Mouse (Mus musculus) left cerebral cortex, adult 2 months (tissue): Measurements from ENCODE around the gene Rab11b. TPM values are rescaled to one million over a fixed set of nuclear protein-coding genes. Genes with fewer than 3 reads are reported as not detected.

Experiments
- DNase-seq, 2 experiments: peaks; one replicate each; pipeline ENCODE4 v3.0.0; 2021 to 2022; ENCODE audit warnings: low spot score in 2 of 2, mixed read lengths in 1 of 2; ENCODE audit errors: extremely low spot score in 1 of 2
- H3K27ac ChIP-seq: fragments of 200-600 bp; 2 replicates; pipeline ENCODE4 v1.8.1; 2022
- H3K4me3 ChIP-seq: fragments of 200-600 bp; 2 replicates; pipeline ENCODE4 v1.8.1; 2022
- CTCF ChIP-seq: fragments of 200-600 bp; IDR thresholded peaks from 2 replicates; pipeline ENCODE4 v1.8.1; 2022; ENCODE audit warnings: antibody characterized with exemption, mild to moderate bottlenecking, moderate library complexity
- intact Hi-C: fragments of 180-260 bp; cut with DNase I; formaldehyde crosslinking; loops from one replicate; pipeline ENCODE4 v1.15.1; 2025
- total RNA-seq, 2 experiments: library from RNA; stranded (reverse); gene quantifications; 2 replicates each; pipeline ENCODE4 v1.2.3; 2021

Gene Rab11b
- total RNA-seq, 2 experiments from 2014 or later: 345 to 358 TPM

GRCm38 (mm10) chr17:33782067-33782466 lies 21.7 kb upstream of the Rab11b start:
- intact Hi-C loops: no loop called here
- no peak for DNase-seq
- Histone ChIP-seq H3K27ac (no peak overlapping the region), H3K4me3 (0 out of 2 replicates have a peak overlapping the region, but pooled peaks have one; percentile 5)
- no peak; the same call in 1 of the 2 replicates for TF ChIP-seq CTCF

GRCm38 (mm10) chr17:33781124-33781977 lies 21.0 kb upstream of the Rab11b start, which contains the start of gene Angptl4:
Gene Angptl4 (minus strand): TSS chr17:33781830.
- intact Hi-C loops: no loop called here
- H3K27ac ChIP-seq: peak within 1 kb of the TSS; percentile 78
- H3K4me3 ChIP-seq: peak within 1 kb of the TSS; percentile 50
- peak; percentile 41 to 52 for DNase-seq
- TF ChIP-seq CTCF: no peak; the same call in none of the 2 replicates

- peak overlapping the region; percentile 78 for H3K27ac ChIP-seq
- peak overlapping the region; percentile 50 for H3K4me3 ChIP-seq
- intact Hi-C loops: no loop called here
- TF ChIP-seq CTCF: no peak
- no peak for DNase-seq
Measured at GRCm38 (mm10) chr17:33780431-33780830, 20.1 kb upstream of the Rab11b start.

- DNase-seq: no peak
- Histone ChIP-seq H3K27ac (peak overlapping the region; percentile 49), H3K4me3 (no peak overlapping the region)
- intact Hi-C loops: no loop called here
- no peak for TF ChIP-seq CTCF
Measured at GRCm38 (mm10) chr17:33779967-33780295, 19.6 kb upstream of the Rab11b start.

DNA sequence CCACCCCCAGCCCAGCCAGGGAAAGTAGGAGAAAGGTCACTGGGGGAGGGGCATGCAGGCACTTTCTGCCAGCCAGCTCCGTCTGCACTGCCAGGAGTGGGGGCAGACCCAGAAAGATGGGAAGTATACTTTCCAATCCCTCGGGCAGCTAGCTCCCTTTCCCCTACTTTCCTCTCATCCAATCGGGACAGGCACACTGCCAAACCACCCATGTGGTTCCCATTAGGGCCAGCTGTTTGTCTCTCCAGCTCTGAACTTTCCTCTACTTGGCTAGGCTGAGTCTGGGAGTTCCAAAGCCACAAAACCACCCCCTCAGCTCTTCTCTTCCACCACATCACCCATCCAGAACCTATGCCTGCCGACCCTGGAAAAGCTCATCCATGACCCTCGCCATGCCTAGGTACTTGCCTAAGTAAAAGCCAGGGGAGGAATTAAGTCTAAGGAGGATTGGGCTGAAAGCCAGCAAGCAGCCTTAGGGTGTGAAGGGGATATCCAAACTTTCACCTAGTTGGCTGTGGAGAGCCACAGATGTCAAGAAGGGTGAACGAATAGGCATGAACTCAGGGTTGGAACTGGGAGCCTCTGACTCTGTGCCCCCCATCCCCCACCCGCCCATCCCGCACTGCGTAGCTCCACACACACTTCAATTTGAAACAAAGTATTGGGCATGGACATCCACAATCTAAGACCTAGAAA lies 19.1 kb upstream of the Rab11b start:
- TF ChIP-seq CTCF: no peak
- H3K4me3 ChIP-seq: peak overlapping the region; percentile 5; the same call in 1 of the 2 replicates
- peak; percentile 69 to 79 for DNase-seq
- intact Hi-C loops: no loop called here
- H3K27ac ChIP-seq: peak overlapping the region; percentile 63

- intact Hi-C loops: no loop called here
- no peak overlapping the region for H3K4me3 ChIP-seq
- H3K27ac ChIP-seq: no peak overlapping the region
- TF ChIP-seq CTCF: no peak
- DNase-seq: no peak
Measured at GRCm38 (mm10) chr17:33775287-33775686, 15.0 kb upstream of the Rab11b start.

DNA sequence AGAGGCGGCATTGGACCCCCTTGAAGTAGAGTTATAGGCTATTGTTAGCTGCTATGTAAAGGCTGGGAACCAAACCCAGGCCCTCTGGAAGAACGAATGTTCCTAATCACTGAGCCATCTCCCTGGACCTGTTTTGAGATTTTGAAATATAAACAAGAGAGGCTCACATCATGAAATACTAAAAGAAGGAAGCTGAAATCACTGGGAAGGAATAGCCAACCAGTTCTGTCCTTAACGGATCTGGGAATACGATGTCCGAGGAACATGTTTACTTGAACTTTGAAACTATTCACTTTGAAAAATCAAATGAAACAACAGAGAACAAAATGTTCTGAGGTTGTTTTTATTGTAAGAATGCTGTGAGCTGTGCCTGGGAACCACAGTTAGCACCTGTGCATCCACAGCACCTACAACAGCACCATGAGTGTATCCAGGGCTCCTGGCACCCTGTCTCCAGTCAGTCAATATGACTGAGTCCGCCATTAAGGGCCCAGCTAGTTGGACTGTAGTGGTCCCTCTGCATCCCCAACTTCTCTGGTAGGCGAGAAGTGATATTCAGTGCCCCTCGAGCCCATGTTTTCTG lies 14.3 kb upstream of the Rab11b start:
- DNase-seq: no peak
- no peak for TF ChIP-seq CTCF
- Histone ChIP-seq H3K4me3 (no peak overlapping the region), H3K27ac (no peak overlapping the region)
- intact Hi-C loops: no loop called here

DNA sequence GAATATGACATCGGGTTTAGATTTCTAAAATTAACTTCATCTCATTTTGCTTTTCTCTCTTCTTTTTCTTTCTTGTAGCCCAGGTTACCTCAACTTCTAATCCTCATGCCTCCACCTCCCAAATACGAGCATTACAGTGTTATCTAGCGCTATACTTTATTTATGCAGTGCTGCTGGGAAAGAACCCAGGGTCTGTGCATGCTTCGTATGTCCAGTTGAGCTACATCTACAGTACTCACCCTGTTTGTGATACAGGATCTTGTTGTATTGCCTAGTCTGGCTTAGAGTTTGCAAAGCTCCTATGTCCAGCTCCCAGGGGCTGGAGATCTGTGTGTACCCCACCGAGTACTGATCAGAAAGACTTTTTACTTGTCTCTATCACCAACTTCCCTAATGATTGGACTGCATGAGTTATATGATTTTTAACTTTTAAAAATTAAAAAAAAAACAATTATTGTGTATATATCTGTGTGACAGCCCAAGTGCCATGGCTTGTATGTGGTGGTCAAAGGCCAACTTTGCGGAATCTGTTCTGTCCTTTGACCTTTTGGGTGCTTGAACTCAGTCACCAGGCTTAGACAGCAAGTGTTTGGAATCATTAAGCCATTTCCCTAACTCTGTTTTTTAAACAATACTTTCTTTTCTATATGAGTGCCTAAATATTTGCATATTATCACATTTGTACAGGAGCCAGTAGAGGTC lies 13.7 kb upstream of the Rab11b start:
- Histone ChIP-seq H3K4me3 (no peak overlapping the region), H3K27ac (no peak overlapping the region)
- TF ChIP-seq CTCF: no peak
- intact Hi-C loops: no loop called here
- DNase-seq: no peak

GRCm38 (mm10) chr17:33773426-33773825 lies 13.1 kb upstream of the Rab11b start:
- intact Hi-C loops: no loop called here
- DNase-seq: no peak
- TF ChIP-seq CTCF: no peak
- Histone ChIP-seq H3K27ac (no peak overlapping the region), H3K4me3 (no peak overlapping the region)

DNA sequence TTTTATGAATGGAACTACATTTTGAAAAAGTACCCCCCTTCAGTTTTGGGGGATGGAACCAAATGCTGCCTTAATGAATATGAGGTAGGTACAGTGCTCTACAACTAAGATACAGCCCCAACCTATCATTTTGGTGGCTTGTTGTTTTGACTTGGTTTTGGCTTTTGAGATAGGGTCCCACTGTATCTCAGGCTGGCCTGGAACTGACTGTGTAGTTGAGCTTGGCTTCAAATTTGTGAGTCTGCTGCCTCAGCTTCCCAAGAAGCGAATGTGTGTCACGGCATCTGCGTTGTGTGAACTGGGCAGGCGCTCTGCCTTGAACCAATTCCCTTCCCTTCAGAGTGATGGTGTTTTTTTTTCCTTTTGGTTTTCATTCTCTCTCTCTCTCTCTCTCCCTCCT lies 11.3 kb upstream of the Rab11b start:
- intact Hi-C loops: no loop called here
- TF ChIP-seq CTCF: no peak

GRCm38 (mm10) chr17:33766389-33766788 lies 6.1 kb upstream of the Rab11b start:
- intact Hi-C loops: no loop called here
- no peak for DNase-seq
- no peak overlapping the region for H3K27ac ChIP-seq
- no peak for TF ChIP-seq CTCF
- no peak overlapping the region for H3K4me3 ChIP-seq

More for the DNA sequence above, 11.3 kb upstream of the Rab11b start:
- DNase-seq: no peak
- H3K27ac ChIP-seq: no peak overlapping the region
- no peak overlapping the region for H3K4me3 ChIP-seq
